Mouse (Mus musculus) bone marrow, adult 2 months (tissue): Measurements from ENCODE around the gene Ifnar2. TPM values are rescaled to one million over a fixed set of nuclear protein-coding genes. Genes with fewer than 3 reads are reported as not detected.

Experiments used
- H3K27ac ChIP-seq: fragments of 200-500 bp; 2 replicates; pipeline ENCODE4 v1.5.1; 2012; ENCODE audit warnings: low read depth, mild to moderate bottlenecking, control low read depth, inconsistent platforms, low read length; ENCODE audit not compliant: control insufficient read depth, poor library complexity, insufficient read depth
- H3K4me1 ChIP-seq: fragments of 200-500 bp; 2 replicates; pipeline ENCODE4 v1.6.1; 2011; ENCODE audit warnings: low read length; ENCODE audit not compliant: control insufficient read depth, insufficient read depth
- H3K4me3 ChIP-seq: fragments of 200-500 bp; replicated peaks from 2 replicates; pipeline ENCODE3; 2011; ENCODE audit warnings: mild to moderate bottlenecking, low read depth, low read length, control low read depth; ENCODE audit not compliant: control insufficient read depth
- CTCF ChIP-seq: fragments of 200-500 bp; IDR thresholded peaks from 2 replicates; pipeline ENCODE4 v1.5.1; 2011; ENCODE audit warnings: low read length, control low read depth; ENCODE audit not compliant: control insufficient read depth, insufficient read depth
- POLR2A ChIP-seq: fragments of 200-500 bp; IDR thresholded peaks from 2 replicates; pipeline ENCODE4 v1.6.1; 2011; ENCODE audit warnings: low read depth, mild to moderate bottlenecking, control low read depth, low read length, borderline replicate concordance; ENCODE audit not compliant: control insufficient read depth
- WGBS: fragments of 180-500 bp; shearing (Covaris S2); methylation state at CpG from one replicate; pipeline ENCODE4 v1.1.7; 2018; 5-methylcytosine and 5-hydroxymethylcytosine counted together
- polyA plus RNA-seq: library from polyadenylated mRNA; stranded (reverse); fragments of >200 nt; gene quantifications from 2 replicates; pipeline ENCODE4 v1.2.4, GENCODE M21; 2011; ENCODE audit warnings: low replicate concordance; ENCODE audit not compliant: missing spikeins, insufficient read depth, insufficient read length

Gene Ifnar2
- 32.5 and 41.1 TPM in 2 replicates for polyA plus RNA-seq

DNA sequence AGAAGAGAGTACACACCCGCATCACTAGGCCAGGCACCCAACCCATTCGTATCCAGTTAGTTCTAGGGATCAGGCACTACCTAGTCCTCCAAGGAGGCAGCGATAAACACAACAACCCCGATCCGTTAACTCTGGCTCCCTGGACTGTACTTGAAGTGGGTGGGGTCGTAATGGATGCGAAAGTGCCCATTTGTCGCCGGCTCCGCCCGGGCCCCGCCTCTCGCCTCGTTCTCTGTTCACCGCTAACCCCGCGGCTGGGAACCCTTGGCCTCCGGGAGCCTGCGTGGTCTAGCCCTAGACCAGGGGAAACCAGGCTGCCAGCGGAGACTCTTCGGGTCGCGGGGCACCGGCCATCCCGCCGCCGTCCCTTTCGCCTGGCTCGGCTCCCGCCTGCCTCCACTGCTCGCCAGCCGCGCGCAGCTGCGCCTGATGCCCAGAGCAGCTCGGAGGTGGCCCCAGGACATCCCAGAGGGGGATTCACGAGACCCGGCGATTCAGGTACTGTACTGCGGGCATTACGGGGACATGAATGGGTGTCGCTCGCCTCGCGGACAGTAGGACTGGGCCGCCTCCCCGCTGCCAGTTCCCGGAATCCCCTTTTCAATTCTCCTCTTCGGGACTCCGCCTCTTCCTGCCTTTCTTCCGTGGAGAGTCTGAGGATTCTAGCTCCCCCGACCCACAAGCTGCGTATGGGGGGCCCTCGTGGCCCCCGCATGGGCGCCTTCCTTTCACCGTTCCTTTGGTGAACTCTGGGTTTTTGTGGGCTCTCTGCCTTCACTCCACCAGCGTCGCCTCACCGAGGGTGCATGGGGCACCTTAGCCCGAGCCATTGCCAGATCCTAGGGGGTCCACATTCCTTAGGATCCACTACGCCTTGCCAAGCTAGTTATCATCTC, at the start of gene Ifnar2:
Gene Ifnar2, plus strand, starts transcription at position 207 of the 896 bp plus-strand sequence.
- Histone ChIP-seq H3K27ac (peak within 1 kb of the TSS; percentile 94), H3K4me3 (peak within 1 kb of the TSS; percentile 72), H3K4me1 (no peaks in the 10 kb centered on the region; the same call in 1 of the 2 replicates)
- under 1% methylated on average over 62 of the region's 62 CpGs for whole genome bisulfite sequencing
- TF ChIP-seq CTCF: no peak
- peak; percentile 87 for TF ChIP-seq POLR2A

DNA sequence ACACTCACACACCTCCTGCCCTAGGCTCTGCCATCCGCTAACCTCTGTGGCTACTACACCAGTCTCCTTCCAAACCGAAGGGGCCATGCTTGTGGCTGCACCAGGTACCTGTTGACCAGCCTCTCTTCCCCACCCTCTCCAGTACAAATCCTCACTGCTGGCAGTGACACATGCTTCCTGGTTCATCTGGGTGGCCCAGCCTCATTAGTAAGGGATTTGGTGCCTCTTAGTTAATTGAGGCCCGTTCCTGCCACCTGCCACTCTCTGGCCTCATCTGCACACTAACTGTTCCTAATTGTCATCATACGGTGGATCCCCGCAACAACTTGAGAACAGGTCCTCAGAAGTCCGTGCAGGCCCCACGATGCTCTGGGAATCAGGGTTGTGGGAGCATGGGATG, 45.0 kb upstream of the Ifnar2 start:
- WGBS: 80% methylated on average over 7 of the region's 7 CpGs
- TF ChIP-seq CTCF (no peak), POLR2A (no peak)
- no peaks in the 10 kb centered on the region for H3K4me1 ChIP-seq
- H3K27ac ChIP-seq: no peak overlapping the region
- H3K4me3 ChIP-seq: no peak overlapping the region

DNA sequence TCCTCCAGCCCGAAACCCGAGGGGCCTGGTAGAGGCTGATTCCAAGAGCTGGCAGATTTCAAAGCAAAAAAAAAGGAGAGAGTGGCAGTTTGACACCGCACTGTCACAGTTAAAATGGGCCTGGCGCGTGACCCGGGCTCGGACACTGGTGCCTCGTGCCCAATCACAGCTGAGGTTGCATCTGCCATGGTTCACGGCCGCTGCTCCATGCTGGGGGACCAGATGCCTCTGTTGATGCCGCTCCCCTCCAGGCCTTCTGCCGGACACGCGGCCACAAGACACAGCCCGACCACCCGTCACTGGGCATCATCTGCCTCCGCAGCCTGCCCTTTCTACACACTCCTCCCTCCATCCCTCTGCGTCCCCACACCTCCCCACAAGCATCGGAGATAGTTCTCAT, 43.7 kb upstream of the Ifnar2 start:
- whole genome bisulfite sequencing: 79% methylated on average over 19 of the region's 19 CpGs
- no peak overlapping the region for H3K4me3 ChIP-seq
- TF ChIP-seq POLR2A: no peak
- TF ChIP-seq CTCF: no peak

DNA sequence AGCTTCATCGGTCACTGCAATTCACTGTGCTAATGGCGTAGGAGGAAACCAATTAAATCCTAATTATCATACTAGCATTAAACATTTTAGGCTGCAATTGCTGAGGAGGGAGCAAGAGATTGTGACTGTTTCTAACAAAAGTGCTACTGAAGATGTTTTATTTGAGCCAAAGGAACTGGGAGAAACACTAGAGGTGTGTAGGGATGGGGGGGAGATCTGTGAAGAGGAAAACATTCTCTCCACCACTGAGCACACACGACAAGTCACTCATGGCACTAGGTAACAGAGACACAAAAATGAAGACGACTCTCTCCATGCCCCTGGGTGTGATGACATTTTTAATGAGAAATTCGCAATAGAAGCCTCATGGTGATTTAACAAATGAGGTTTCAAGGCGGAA, 42.1 kb upstream of the Ifnar2 start:
- TF ChIP-seq POLR2A (no peak), CTCF (no peak)
- no peak overlapping the region for H3K4me3 ChIP-seq
- WGBS: 74% methylated on average over 6 of the region's 6 CpGs
- H3K4me1 ChIP-seq: no peaks in the 10 kb centered on the region
- no peak overlapping the region for H3K27ac ChIP-seq

More for the DNA sequence above, 43.7 kb upstream of the Ifnar2 start:
- H3K27ac ChIP-seq: no peak overlapping the region
- H3K4me1 ChIP-seq: no peaks in the 10 kb centered on the region

GRCm38 (mm10) chr16:91331153-91331552, 41.4 kb upstream of the Ifnar2 start:
- no peak overlapping the region for H3K4me3 ChIP-seq
- no peak for TF ChIP-seq POLR2A
- no peak for TF ChIP-seq CTCF
- no peak overlapping the region for H3K27ac ChIP-seq
- H3K4me1 ChIP-seq: no peaks in the 10 kb centered on the region
- 32% methylated on average over 5 of the region's 5 CpGs for WGBS

GRCm38 (mm10) chr16:91332880-91333279, 39.7 kb upstream of the Ifnar2 start:
- H3K4me1 ChIP-seq: no peaks in the 10 kb centered on the region
- TF ChIP-seq POLR2A (no peak), CTCF (no peak)
- 51% methylated on average over 7 of the region's 7 CpGs for WGBS
- H3K4me3 ChIP-seq: no peak overlapping the region
- H3K27ac ChIP-seq: no peak overlapping the region

- TF ChIP-seq POLR2A (no peak), CTCF (no peak)
- Histone ChIP-seq H3K4me3 (no peak overlapping the region), H3K4me1 (no peaks in the 10 kb centered on the region), H3K27ac (no peak overlapping the region)
- WGBS: 71% methylated on average over 10 of the region's 10 CpGs
Observed at GRCm38 (mm10) chr16:91334190-91334893, 38.2 kb upstream of the Ifnar2 start.

- Histone ChIP-seq H3K4me1 (no peaks in the 10 kb centered on the region), H3K27ac (no peak overlapping the region), H3K4me3 (no peak overlapping the region)
- 14% methylated on average over 4 of the region's 4 CpGs for WGBS
- TF ChIP-seq CTCF (no peak), POLR2A (no peak)
Observed at GRCm38 (mm10) chr16:91336753-91337152, 35.8 kb upstream of the Ifnar2 start.
